Mouse (Mus musculus): Measurements from ENCODE around the gene Phyhipl. TPM values are rescaled to one million over a fixed set of nuclear protein-coding genes. Genes with fewer than 3 reads are reported as not detected.

Phyhipl gene
- total and polyA plus RNA-seq, 3 experiments = not detected

- TF ChIP-seq USF1 (IDR thresholded peaks at IDR 0.05; ENCODE audit: low read depth, low read length) (no peak), MAZ (IDR thresholded peaks at IDR 0.05; ENCODE audit: low read depth, low read length) (no peak), MXI1 (IDR thresholded peaks at IDR 0.05; ENCODE audit: low read depth, low read length) (no peak), MEF2A (IDR thresholded peaks at IDR 0.05; ENCODE audit: borderline replicate concordance, low read depth, low read length) (no peak), CHD1 (IDR thresholded peaks at IDR 0.05; ENCODE audit: low read depth, low read length) (no peak), ZKSCAN1 (IDR thresholded peaks at IDR 0.05; ENCODE audit: borderline replicate concordance, low read depth, low read length) (no peak), NELFE (IDR thresholded peaks at IDR 0.05; ENCODE audit: low read depth, low read length) (no peak), TBP (conservative IDR thresholded peaks at IDR 0.05; ENCODE audit: low read depth, low read length) (no peak), POLR2A (IDR thresholded peaks at IDR 0.05; ENCODE audit: low read depth, low read length) (no peak), SIN3A (IDR thresholded peaks at IDR 0.05; ENCODE audit: low read length) (no peak), MAFK (IDR thresholded peaks at IDR 0.05; ENCODE audit: insufficient replicate concordance, low read length) (no peak), MYC (IDR thresholded peaks at IDR 0.05; ENCODE audit: low read depth, low read length) (no peak), TCF12 (IDR thresholded peaks at IDR 0.05; ENCODE audit: low read depth, low read length) (no peak)
- in situ Hi-C loops (cut with MboI; ENCODE audit: low pct_ligation_motif_present, low pct_unique_long_range_greater_than_20kb, low sequenced_read_pairs) = no loop called here
- Histone ChIP-seq H3K4me2 (ENCODE audit: insufficient read depth, low read depth, poor library complexity, severe bottlenecking) (no peak overlapping the region), H3K27ac (ENCODE audit: insufficient read depth, low read depth) (no peak overlapping the region), H3K79me2 (replicated peaks; ENCODE audit: control insufficient read depth, extremely low read depth, insufficient read depth, poor library complexity, severe bottlenecking) (no peaks in the 10 kb centered on the region), H3K36me3 (replicated peaks in 1 of 2; ENCODE audit: control insufficient read depth in 1 of 2, insufficient read depth in 1 of 2, low read length in 1 of 2) (no peaks in the 10 kb centered on the region), H3K4me3 (replicated peaks in 1 of 3; ENCODE audit: low read depth in 2 of 3, low read length in 2 of 3, poor library complexity in 1 of 3) (no peak overlapping the region), H3K9me3 (replicated peaks; ENCODE audit: low read length) (peaks cover 35% of the 10 kb centered on the region), H3K27me3 (replicated peaks) (no peaks in the 10 kb centered on the region), H3K4me1 (ENCODE audit: control insufficient read depth in 1 of 2, insufficient read depth in 2 of 2) (no peaks in the 10 kb centered on the region), H3K9ac (ENCODE audit: insufficient read depth, low read depth) (no peak overlapping the region)
- dilution Hi-C loops (cut with MboI; ENCODE audit: extremely low pct_ligation_motif_present, extremely low pct_unique_long_range_greater_than_20kb, low sequenced_read_pairs) = no loop called here
- DNase-seq (ENCODE audit: extremely low read depth) = no peak
Observed at GRCm38 (mm10) chr10:70584171-70584570, 71.6 kb downstream of the Phyhipl start.

- dilution Hi-C loops (cut with MboI; ENCODE audit: extremely low pct_ligation_motif_present, extremely low pct_unique_long_range_greater_than_20kb, low sequenced_read_pairs) = no loop called here
Observed at GRCm38 (mm10) chr10:70581556-70582211, 74.1 kb downstream of the Phyhipl start.

More at GRCm38 (mm10) chr10:70581556-70582211, 74.1 kb downstream of the Phyhipl start:
- H3K9ac ChIP-seq (ENCODE audit: insufficient read depth, low read depth) = no peak overlapping the region
- H3K4me1 ChIP-seq (ENCODE audit: control insufficient read depth in 1 of 2, insufficient read depth in 2 of 2) = no peaks in the 10 kb centered on the region
- no peak overlapping the region for H3K27ac ChIP-seq (ENCODE audit: insufficient read depth, low read depth)
- in situ Hi-C loops (cut with MboI; ENCODE audit: low pct_ligation_motif_present, low pct_unique_long_range_greater_than_20kb, low sequenced_read_pairs) = no loop called here
- H3K79me2 ChIP-seq (replicated peaks; ENCODE audit: control insufficient read depth, extremely low read depth, insufficient read depth, poor library complexity, severe bottlenecking) = no peaks in the 10 kb centered on the region
- TF ChIP-seq ZMIZ1 (IDR thresholded peaks at IDR 0.05; ENCODE audit: low read depth, low read length) (no peak), HCFC1 (IDR thresholded peaks at IDR 0.05; ENCODE audit: low read depth, low read length) (no peak), RCOR1 (conservative IDR thresholded peaks at IDR 0.05; ENCODE audit: low read depth, low read length) (no peak), POLR2AphosphoS2 (IDR thresholded peaks at IDR 0.05; ENCODE audit: low read depth, low read length) (no peak)
- H3K36me3 ChIP-seq (replicated peaks in 1 of 2; ENCODE audit: control insufficient read depth in 1 of 2, insufficient read depth in 1 of 2, low read length in 1 of 2) = no peaks in the 10 kb centered on the region
- no peak overlapping the region for H3K4me3 ChIP-seq (replicated peaks in 1 of 3; ENCODE audit: low read depth in 2 of 3, low read length in 2 of 3, poor library complexity in 1 of 3)
- H3K27me3 ChIP-seq (replicated peaks) = no peaks in the 10 kb centered on the region
- DNase-seq (ENCODE audit: extremely low read depth) = no peak
- H3K9me3 ChIP-seq (replicated peaks; ENCODE audit: low read length) = peaks cover 30% of the 10 kb centered on the region
- H3K4me2 ChIP-seq (ENCODE audit: insufficient read depth, low read depth, poor library complexity, severe bottlenecking) = no peak overlapping the region

Measured in CH12.LX (cell line).